Mouse (Mus musculus): Measurements from ENCODE around the gene Castor2.

GRCm38 (mm10) chr5:134080685-134081548 lies 18.6 kb upstream of the Castor2 start:
- TF ChIP-seq EP300 (IDR thresholded peaks at IDR 0.05; ENCODE audit: low read length): no peak
- TF ChIP-seq UBTF (IDR thresholded peaks at IDR 0.05; ENCODE audit: low read depth, low read length): no peak
- no peak for TF ChIP-seq ZMIZ1 (IDR thresholded peaks at IDR 0.05; ENCODE audit: low read depth, low read length)
- no peak for TF ChIP-seq GABPA (IDR thresholded peaks at IDR 0.05; ENCODE audit: insufficient replicate concordance, low read depth, low read length)
- TF ChIP-seq BHLHE40 (IDR thresholded peaks at IDR 0.05; ENCODE audit: low read depth, low read length): no peak
- no peak for TF ChIP-seq E2F4 (IDR thresholded peaks at IDR 0.05; ENCODE audit: insufficient replicate concordance, low read depth, low read length)
- TF ChIP-seq CTCF (conservative IDR thresholded peaks at IDR 0.05 in 1 of 2, IDR thresholded peaks at IDR 0.05 in 1 of 2; ENCODE audit: low read depth in 2 of 2, low read length in 2 of 2): no peak
- TF ChIP-seq ZC3H11A (IDR thresholded peaks at IDR 0.05; ENCODE audit: low read depth, low read length): no peak
- TF ChIP-seq HCFC1 (IDR thresholded peaks at IDR 0.05; ENCODE audit: low read depth, low read length): no peak
- TF ChIP-seq MYC (IDR thresholded peaks at IDR 0.05; ENCODE audit: low read depth, low read length): no peak
- TF ChIP-seq MAX (IDR thresholded peaks at IDR 0.05; ENCODE audit: low read length): no peak
- no peak for TF ChIP-seq TCF12 (IDR thresholded peaks at IDR 0.05; ENCODE audit: low read depth, low read length)
- no peak for TF ChIP-seq CHD2 (IDR thresholded peaks at IDR 0.05; ENCODE audit: low read length)
